Mouse (Mus musculus) bone marrow, adult 2 months (tissue): ENCODE measurements around the gene Vstm4. TPM values are rescaled to one million over a fixed set of nuclear protein-coding genes. Genes with fewer than 3 reads are reported as not detected.

Source experiments
- H3K27ac ChIP-seq: fragments of 200-500 bp; 2 replicates; pipeline ENCODE4 v1.5.1; 2012; ENCODE audit warnings: low read depth, mild to moderate bottlenecking, control low read depth, inconsistent platforms, low read length; ENCODE audit not compliant: control insufficient read depth, poor library complexity, insufficient read depth
- H3K4me1 ChIP-seq: fragments of 200-500 bp; 2 replicates; pipeline ENCODE4 v1.6.1; 2011; ENCODE audit warnings: low read length; ENCODE audit not compliant: control insufficient read depth, insufficient read depth
- H3K4me3 ChIP-seq: fragments of 200-500 bp; replicated peaks from 2 replicates; pipeline ENCODE3; 2011; ENCODE audit warnings: mild to moderate bottlenecking, low read depth, low read length, control low read depth; ENCODE audit not compliant: control insufficient read depth
- CTCF ChIP-seq: fragments of 200-500 bp; IDR thresholded peaks from 2 replicates; pipeline ENCODE4 v1.5.1; 2011; ENCODE audit warnings: low read length, control low read depth; ENCODE audit not compliant: control insufficient read depth, insufficient read depth
- POLR2A ChIP-seq: fragments of 200-500 bp; IDR thresholded peaks from 2 replicates; pipeline ENCODE4 v1.6.1; 2011; ENCODE audit warnings: low read depth, mild to moderate bottlenecking, control low read depth, low read length, borderline replicate concordance; ENCODE audit not compliant: control insufficient read depth
- WGBS: fragments of 180-500 bp; shearing (Covaris S2); methylation state at CpG from one replicate; pipeline ENCODE4 v1.1.7; 2018; 5-methylcytosine and 5-hydroxymethylcytosine counted together
- polyA plus RNA-seq: library from polyadenylated mRNA; stranded (reverse); fragments of >200 nt; gene quantifications from 2 replicates; pipeline ENCODE4 v1.2.4, GENCODE M21; 2011; ENCODE audit warnings: low replicate concordance; ENCODE audit not compliant: missing spikeins, insufficient read depth, insufficient read length

Vstm4 gene
- polyA plus RNA-seq, 1 experiment = 2.9 TPM

- no peaks in the 10 kb centered on the region for H3K4me1 ChIP-seq
- 83% methylated on average over 2 of the region's 2 CpGs for WGBS
- no peak for TF ChIP-seq CTCF
- TF ChIP-seq POLR2A = no peak
- no peak overlapping the region for H3K4me3 ChIP-seq
- no peak overlapping the region for H3K27ac ChIP-seq
Measured at GRCm38 (mm10) chr14:32896896-32897295, 40.3 kb downstream of the Vstm4 start.

- H3K4me3 ChIP-seq = no peak overlapping the region
- 78% methylated on average over 3 of the region's 3 CpGs for WGBS
- H3K27ac ChIP-seq = no peak overlapping the region
- no peak for TF ChIP-seq POLR2A
- TF ChIP-seq CTCF = no peak
- no peaks in the 10 kb centered on the region for H3K4me1 ChIP-seq
Measured at GRCm38 (mm10) chr14:32903203-32903602, 46.6 kb downstream of the Vstm4 start.

GRCm38 (mm10) chr14:32906545-32906944, 50.0 kb downstream of the Vstm4 start:
- TF ChIP-seq POLR2A = no peak
- no peak for TF ChIP-seq CTCF
- 86% methylated on average over 3 of the region's 3 CpGs for WGBS
- Histone ChIP-seq H3K4me3 (no peak overlapping the region), H3K27ac (no peak overlapping the region), H3K4me1 (no peaks in the 10 kb centered on the region)

GRCm38 (mm10) chr14:32909112-32909511, 52.6 kb downstream of the Vstm4 start:
- TF ChIP-seq POLR2A (no peak), CTCF (no peak)
- no peaks in the 10 kb centered on the region for H3K4me1 ChIP-seq
- no peak overlapping the region for H3K4me3 ChIP-seq
- H3K27ac ChIP-seq = no peak overlapping the region
- WGBS = 79% methylated on average over 6 of the region's 6 CpGs

GRCm38 (mm10) chr14:32911187-32911586, 54.6 kb downstream of the Vstm4 start:
- Histone ChIP-seq H3K27ac (no peak overlapping the region), H3K4me3 (no peak overlapping the region), H3K4me1 (no peaks in the 10 kb centered on the region)
- no peak for TF ChIP-seq CTCF
- no peak for TF ChIP-seq POLR2A
- WGBS = 76% methylated on average over 4 of the region's 4 CpGs

- no peak overlapping the region for H3K4me3 ChIP-seq
- TF ChIP-seq POLR2A (no peak), CTCF (no peak)
- WGBS = 66% methylated on average over 2 of the region's 2 CpGs
- no peaks in the 10 kb centered on the region for H3K4me1 ChIP-seq
- no peak overlapping the region for H3K27ac ChIP-seq
Measured at GRCm38 (mm10) chr14:32915360-32915759, 58.8 kb downstream of the Vstm4 start.

GRCm38 (mm10) chr14:32917919-32918318, 61.4 kb downstream of the Vstm4 start:
- H3K4me1 ChIP-seq = no peaks in the 10 kb centered on the region
- 88% methylated on average over 1 of the region's 1 CpGs for WGBS
- H3K27ac ChIP-seq = no peak overlapping the region
- TF ChIP-seq CTCF = no peak
- TF ChIP-seq POLR2A = no peak
- no peak overlapping the region for H3K4me3 ChIP-seq

- Histone ChIP-seq H3K4me1 (no peaks in the 10 kb centered on the region), H3K4me3 (no peak overlapping the region), H3K27ac (no peak overlapping the region)
- TF ChIP-seq CTCF (no peak), POLR2A (no peak)
- WGBS = 80% methylated on average over 9 of the region's 9 CpGs
Measured at GRCm38 (mm10) chr14:32923871-32924270, 67.3 kb downstream of the Vstm4 start.

- H3K4me3 ChIP-seq = no peak overlapping the region
Measured at GRCm38 (mm10) chr14:32931709-32932108, 75.2 kb downstream of the Vstm4 start.

More at GRCm38 (mm10) chr14:32931709-32932108, 75.2 kb downstream of the Vstm4 start:
- Histone ChIP-seq H3K4me1 (peaks cover 1% of the 10 kb centered on the region; the same call in 1 of the 2 replicates), H3K27ac (no peak overlapping the region)
- WGBS = 6% methylated on average over 10 of the region's 10 CpGs
- no peak for TF ChIP-seq CTCF
- TF ChIP-seq POLR2A = no peak
